Mouse (Mus musculus): ENCODE measurements around the gene Sntg2.

DNA sequence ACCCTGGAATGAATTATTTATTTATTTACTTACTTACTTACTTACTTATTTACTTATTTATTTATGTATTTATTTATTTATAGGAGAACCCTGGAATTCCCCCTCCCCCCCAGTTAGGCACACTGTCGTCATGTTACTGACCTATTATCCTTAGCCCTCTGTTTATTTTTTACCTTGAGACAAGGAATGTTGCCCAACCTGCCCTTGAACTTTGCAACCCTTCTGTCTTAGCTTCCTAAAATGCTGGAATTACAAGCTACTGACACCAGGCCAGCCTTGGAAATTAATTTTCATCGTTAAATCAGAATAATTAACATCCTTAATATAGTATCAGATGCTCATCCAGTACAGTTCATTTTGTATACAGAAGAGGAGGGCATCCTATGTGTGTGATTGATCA lies 10.9 kb downstream of the Sntg2 start:
- TF ChIP-seq POLR2A (IDR thresholded peaks at IDR 0.05; ENCODE audit: low read depth, low read length): no peak
- no peak for TF ChIP-seq CTCF (conservative IDR thresholded peaks at IDR 0.05; ENCODE audit: insufficient read depth, insufficient read length, low read depth, low read length)
